Mouse (Mus musculus) right cerebral cortex, postnatal 14 days (tissue): Measurements from ENCODE around the gene Banf2.

Experiments used
- DNase-seq: peaks from one replicate; pipeline ENCODE4 v3.0.0; 2022

Gene Banf2

DNA sequence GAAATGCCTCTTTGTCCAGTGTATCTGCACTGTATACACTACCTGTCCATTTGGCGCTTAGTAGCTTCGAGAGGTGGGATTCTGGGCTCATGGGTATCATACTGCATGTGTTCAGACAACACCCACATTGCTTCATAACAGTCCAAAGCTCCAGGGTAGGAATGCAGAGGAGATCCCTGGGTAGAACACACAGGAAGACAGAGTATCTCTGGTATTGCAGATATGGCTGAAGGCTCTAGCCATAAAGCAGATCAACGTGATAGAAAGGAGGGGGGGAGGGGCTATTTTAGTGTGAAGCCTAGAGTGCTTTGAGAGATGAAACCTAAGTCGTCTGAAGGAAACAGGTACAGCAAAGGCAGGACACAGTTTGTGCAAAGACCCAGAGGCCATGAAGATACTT, 6.4 kb upstream of the Banf2 start:
- DNase-seq = no peak

DNA sequence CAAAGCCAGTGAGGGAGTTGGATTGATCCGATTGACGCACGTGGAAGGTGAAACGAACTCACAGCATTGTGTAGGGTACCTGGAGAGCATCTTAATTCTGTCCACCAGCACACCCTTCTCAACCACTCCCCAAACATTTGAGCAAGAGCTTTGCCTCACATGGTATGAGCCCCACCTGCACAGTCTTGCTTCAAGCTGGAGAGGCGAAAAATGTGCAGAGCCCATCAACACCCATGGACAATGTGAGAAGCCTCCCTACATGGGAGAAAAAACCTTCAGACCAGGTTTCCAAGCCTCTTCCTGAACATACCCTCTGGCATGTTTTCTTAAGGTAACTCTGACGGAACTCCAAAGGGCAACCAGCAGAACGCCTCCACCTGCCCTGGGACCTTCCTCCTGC, 2.1 kb upstream of the Banf2 start:
- DNase-seq = no peak

DNA sequence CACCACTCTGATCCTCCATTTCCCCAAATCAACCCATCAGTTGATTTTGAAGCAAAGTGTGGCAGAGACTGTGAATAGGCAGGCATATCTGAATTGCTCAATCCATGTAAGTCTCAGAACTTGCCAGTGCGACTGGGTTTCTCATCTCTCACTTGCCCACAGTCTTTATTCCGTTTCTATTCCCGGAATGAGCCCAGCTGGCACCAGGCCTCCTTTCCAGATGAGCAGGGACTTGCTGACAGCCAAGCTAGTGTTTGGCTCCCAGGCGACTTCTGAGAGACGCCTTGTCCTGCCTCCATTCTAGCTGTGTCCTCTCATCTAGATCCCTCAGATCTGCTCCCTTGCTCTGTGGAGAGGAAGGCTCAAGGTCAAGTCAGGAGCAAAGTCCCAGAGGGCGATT, 11.9 kb downstream of the Banf2 start:
- peak; percentile 75 for DNase-seq

DNA sequence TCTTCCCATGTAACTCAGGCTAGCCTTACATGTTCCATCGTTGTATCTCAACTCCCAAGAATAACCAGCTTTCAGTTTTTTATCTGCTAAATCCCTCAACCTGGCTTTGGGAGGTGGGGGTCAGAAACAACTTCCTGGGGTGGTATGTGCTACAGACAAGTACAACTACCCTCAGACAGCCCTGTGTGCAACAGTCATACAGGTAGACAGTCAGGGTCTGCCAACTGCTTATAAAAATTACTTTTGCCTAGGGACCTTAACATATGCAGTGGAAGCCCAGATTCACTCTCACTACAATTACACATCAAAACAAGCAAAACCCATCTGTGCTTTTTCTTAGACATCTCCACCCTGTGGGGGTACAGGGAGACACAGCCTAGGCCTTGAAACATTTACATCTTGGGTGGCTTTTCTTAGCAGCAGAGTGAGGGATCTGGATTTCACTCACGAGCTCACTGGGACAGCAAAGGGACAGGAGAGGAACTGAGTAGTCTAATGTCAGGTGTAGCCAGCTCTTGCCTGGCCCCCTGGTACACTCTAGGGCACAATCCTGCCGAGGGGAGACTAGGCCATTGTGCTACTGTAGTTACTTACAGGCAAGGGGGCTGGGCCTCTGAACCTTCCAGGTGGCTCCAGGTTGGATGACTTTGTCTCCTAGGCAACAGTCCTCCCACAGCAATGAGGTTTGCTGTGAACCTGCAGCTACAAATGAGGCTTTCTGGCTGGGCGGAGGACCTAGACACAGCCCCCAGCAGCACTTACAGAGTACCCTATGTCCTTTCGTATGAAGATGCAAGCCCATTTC, 13.1 kb downstream of the Banf2 start:
- DNase-seq = peak; percentile 23

DNA sequence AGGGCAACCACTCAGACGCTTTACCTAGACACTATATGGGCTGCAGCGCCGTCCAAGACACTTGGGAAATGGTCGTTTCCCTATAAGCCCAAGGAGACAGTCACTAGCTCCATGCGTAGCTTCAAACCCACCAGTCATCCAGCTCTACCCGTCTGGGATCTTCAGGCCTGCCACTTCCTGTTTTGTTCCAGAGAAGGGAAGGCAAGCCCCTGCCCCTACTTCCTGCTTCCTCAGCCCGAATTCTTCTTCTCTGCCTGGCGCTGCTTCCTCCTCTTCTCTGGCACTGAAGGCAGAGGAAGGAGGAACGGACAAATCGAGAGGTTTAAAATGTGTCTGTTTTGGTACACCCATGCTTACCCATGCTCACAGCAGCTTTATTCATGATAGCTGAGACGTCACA, 14.1 kb downstream of the Banf2 start:
- DNase-seq = no peak

DNA sequence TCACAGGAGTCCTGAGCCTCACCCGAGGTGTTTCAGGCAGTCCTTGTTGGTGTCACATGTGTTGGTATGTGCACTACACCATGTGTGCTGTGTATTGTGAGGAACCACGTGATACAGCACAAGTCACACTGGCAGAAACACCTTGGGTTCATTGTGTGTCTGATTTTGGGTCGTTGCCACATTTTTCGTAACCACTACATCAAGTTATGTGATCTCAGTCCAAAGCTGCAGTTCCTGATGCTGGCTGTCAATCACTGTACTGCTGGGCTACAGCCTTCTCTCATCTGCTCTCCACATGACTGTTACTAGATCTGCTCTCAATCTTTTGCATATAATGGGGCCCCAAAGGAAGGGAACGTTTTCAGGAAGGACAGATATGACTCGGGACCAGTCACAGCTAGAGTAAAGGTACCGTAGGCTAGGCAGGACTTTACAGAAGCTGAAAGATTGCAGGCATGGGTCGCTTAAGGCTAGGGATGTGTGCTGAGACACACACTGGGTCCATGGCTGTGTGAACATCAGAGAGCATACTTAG, 17.4 kb downstream of the Banf2 start:
- no peak for DNase-seq

DNA sequence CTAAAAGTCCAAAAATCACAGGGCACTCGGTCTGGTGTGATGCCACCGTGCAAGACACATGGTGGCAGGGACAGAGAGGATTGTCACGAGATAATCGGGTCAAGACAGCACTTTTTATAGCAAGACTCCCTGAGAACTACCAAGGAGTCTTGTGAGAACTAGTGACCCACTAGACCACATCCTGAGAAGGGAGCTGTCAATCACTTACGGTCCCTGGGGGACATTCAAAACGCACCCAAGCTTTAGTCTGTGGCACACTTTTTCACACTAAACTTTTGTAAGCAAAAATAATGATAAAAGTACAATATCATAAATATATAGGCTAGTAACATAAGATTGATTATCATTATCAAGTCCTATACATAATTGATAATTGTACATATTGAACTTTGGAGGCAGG, 18.0 kb downstream of the Banf2 start:
- DNase-seq = no peak

DNA sequence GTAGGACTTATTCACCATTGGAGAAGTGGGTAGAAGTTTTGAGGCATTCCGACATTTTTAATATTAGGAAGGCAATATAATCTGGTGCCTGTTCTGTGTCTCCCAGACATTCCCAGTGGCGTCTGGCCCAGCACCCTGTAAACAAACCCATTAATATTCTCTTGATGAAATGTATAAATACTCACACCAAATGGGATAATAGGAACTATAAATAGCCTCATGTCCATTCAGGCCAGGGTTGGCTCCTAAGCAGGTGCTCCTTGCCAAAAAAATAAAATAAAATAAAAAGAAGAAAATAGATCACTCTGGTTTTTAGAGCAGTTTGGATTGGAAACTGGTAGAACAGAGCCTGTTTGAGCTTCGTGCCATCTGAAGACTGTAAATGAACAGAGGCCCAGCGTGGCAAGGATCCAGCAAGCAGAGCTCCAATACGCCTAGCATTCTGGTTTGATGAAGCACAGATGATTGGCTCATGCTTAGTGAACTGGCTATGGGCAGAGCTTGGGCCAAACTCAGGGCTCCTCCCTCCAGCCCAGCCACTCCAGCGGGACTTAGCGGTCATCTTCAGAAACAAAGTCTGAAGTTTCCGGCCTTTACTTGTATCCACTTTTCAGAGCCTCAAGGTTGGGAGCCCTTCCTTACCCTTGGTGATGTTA, 19.7 kb downstream of the Banf2 start:
- peak; percentile 65 for DNase-seq

DNA sequence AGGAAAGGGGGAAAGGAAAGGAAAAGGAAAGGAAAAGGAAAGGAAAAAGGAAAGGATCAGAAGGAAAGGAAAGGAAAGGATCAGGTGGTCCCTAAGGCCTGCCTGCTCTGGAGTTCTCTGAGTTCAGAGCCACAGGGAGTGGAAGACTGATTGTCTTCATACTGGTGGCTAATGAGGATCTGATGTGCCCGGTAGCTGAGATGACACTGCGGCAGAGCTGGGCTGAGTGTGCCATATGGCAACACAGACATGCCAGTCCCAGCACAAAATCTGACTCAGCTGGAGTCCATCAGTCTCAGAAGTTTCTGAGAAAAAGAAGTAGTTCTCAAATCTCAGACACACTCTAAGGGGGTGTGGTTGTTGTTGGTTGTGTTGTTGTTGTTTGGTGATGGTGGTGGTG, 24.9 kb downstream of the Banf2 start:
- no peak for DNase-seq

DNA sequence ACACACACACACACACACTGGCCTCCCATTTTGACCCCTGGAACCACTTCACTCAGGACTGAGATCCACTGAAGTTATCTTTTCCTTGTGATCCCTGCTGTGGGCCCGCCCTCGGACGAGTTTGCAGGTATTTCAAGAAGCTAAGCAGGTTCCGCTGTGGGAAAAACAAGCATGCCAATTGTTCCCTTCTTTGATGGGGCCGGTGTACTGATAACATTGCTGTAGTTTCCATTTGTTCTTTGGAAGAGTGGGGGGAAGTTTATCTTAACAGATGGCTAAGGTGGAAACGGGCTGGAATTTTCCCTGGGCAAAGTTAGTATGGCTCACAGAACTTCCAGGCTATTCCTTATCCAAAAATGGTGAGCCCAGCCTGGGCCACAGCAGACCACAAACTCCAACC, 28.8 kb downstream of the Banf2 start:
- no peak for DNase-seq

DNA sequence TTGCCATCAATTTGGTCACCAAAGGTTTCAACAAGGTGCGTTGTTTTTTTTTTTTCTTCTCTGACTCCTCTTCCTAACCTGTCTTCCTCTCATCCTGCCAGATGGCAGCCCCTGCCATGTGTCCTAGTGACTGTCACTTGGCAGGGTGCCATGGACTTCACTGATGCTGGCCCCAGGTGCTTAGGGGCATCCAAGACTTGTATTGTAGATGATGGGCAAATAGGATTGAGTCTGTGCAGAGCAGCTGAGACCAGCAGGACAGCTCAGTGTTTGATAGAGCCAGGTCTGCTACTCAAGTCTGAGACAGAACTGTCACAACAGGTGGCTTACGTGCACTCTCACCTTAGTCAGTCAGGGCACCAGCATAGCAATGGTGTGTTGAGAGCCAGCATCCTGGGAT, 32.6 kb downstream of the Banf2 start:
- DNase-seq = no peak

DNA sequence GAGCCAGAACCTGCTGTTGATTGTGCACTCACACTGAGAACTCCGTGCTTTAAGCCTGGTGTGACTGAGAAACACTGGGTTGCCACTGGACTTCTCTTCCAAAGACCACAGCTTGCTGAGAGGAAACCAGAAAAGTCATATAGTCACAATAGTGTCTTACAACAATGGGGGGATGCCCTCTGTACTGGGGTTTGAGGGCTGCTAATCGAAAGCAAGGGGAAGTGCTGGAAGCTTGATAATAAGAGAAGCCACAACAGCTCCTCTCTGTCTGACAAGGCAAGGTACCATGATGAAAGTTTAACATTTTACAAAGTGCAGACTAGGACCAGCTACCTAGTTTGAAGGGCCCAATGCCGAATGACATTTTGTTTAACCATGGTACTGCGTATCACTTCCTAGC, 36.8 kb downstream of the Banf2 start:
- DNase-seq = no peak

DNA sequence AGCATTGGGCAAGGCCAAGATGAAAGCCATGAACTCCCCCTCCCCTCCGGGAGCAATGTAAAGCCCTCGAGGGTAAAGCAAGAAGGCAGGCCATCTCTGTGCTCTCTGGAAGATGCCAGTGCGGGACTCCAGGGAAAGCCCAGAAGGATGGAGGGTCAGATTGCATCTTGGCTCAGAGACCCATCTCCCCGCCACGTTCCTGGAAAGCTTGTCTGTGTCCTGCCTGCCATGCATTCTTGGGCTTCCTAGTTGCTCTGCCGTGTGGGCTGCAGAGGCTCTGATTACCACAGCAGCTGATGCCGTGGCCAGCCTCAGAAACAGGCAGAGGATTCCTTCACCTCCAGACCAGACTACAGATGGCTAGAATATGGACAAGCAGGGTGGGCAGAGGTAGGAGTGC, 37.6 kb downstream of the Banf2 start:
- no peak for DNase-seq

DNA sequence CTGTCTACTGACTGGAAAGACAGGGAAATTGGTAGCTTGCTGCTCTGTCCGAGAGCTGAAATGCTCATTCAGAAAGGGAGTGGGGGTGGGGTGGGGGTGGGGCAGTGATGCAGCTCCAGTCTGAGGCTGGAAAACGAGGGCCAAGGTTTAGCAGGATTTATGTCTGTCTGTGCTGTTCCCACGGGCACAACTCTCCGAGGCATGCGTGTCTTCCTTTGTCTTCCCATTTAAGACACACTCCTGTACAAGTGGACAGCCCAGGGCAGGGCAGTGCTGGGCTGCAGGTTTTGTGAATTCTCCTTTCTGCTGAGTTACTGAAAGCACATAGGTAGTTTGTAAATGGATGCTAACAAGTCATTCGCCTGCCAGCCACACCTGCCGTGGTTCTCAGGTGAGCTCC, 39.8 kb downstream of the Banf2 start:
- DNase-seq = no peak

DNA sequence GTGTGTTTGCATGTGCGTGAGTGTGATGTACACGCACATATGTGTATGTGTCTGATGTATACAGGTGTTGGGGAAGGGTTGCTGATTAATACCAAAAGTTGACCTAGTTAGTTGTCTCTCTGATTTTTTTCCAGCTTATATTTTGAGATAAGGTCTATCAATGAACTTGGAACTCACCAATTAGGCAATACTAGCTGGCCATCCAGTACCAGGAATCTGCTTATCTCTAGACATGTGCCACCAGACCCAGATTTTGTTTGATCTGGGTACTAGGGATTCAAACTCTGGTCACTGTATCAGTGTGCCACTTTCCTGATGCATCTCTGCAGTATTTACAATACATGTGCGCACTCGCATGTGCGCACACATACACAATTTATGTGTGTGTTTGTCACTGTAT, 41.2 kb downstream of the Banf2 start:
- no peak for DNase-seq

DNA sequence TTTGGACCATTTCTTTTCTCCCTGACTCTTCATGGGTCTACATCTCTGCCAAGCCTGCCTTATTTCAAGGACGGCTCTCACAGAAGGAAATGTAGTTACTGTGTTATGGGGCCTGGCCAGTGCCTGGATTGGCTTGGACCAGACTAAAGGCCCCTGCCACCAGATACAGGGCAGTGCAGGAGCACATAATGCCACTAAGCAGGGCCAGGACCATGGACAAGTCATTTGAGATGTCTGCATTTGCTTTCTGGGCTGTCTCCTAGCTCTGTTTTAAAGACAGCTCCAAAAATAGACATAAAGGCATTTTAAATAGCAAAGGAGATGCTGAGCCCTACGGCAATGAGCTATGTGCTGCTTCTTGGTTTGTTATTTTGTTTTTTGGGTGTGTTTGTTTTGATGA, 43.8 kb downstream of the Banf2 start:
- DNase-seq = no peak

DNA sequence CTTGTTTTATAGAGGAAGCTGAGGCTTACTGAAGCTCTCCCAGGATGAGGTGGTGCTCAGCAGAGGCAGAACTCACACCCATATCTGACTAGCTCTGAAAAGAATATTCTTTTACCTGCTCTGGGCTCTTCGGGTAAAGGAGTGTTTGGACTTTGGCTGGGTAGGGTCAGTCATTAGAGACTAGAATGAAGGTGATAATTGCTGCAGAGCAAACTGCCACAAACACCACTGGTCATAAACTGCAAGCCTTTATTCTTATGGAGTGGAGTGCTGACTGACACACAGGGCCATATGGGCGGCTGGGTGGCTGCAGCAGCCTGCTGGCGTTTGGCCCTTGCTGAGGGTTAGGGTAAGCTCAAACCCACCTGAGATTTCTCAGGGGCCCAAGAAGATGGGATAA, 46.0 kb downstream of the Banf2 start:
- no peak for DNase-seq

DNA sequence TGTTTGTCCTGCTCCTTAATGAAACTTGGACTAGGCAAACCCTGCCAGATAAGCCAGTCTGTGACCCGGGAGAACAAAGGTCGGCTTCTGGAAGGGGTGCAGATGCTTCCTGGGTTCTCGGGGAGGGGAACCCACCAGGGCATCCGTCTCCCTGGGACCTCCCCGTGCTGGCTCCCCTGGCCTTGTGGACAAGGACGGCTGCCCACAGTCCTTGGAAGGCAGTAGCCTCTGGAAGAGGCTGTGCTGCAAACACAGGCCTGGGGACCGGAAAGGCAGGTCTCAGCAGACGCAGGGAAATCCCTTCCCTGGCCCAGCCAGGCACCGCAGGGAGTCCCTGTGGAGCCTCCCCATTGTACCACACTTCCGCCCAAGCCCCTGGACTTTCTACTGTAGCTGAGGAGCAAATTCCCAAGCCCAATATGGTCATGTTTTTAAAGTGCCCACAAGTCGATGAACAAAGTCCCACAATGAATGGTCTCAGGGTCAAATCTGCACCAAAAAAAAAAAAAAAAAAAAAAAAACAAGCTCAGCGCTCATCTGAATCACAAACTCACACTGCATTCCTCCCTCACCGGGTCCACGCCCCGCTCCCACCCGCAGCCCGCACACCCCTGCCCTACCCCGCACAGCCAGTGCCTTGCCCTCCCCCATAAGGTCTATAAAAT, 53.5 kb downstream of the Banf2 start:
- DNase-seq = no peak

DNA sequence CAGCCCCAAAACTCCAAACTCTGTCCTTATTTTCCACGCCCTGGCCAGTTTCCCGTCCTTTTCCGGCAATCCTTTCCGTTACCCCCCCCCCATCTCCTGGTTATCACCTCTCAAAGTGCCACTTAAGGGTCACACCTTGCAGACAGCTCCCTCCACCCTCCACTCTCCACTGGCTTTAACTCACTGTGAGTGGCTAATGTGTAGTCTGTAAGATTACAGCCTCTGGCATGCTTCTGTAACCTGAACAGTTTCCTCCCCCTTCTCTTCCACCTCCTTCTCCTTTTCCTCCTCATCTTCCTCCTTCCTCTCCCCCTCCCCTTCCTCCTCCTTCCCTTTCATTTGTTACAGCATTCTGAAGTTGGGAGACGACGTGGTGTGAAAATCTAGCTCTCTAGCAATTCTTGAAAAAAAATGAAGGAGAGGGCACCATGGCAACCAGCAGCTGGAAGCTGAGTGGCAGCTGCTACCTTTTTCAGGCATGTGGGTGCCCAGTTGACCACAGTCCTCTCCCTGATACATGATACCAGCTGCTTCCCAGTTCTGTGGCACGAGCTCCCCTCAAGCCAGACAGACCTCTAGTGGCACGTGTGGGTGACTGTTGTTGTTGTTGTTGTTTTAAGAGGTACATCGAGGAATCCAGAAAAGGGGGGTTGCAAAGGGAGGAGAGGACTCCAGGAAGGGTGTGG, 55.2 kb downstream of the Banf2 start:
- DNase-seq = no peak

DNA sequence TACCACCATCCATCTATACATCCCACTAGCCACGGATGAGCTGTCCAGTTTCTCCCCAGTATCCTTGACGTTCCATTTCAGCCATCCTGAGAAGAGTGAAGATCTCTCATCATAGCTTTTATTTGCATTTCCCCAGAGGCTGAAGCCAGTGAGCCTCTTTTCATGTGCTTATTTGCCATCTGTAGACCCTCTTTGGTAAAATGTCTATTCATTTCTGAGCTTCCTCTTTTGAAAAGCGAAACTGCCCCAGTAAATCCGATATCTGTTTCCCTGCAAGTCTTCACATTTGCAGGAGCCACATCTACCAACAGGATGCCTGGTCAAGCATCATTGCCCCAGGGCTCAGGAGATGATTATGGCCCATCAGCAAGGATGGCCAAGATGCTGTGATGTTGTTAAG, 59.9 kb downstream of the Banf2 start:
- no peak for DNase-seq

DNA sequence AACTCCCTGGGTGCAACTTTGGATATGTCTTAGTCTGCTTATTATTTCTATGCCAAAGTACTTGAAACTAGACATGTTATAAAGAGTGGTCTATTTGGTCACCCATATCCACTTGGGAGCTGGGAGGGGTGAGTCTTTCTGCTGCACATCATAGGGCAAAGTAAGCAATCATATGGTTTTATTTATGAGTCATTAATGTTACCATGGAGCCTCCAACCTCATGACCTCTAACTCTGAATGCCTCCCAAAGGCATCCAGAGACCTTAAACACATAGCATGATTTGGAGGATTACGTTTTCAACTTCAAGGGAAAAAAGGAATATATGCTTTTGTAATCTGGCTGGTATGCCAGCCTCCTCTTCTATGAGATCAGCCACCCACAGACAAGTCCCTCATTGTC, 61.9 kb downstream of the Banf2 start:
- no peak for DNase-seq

DNA sequence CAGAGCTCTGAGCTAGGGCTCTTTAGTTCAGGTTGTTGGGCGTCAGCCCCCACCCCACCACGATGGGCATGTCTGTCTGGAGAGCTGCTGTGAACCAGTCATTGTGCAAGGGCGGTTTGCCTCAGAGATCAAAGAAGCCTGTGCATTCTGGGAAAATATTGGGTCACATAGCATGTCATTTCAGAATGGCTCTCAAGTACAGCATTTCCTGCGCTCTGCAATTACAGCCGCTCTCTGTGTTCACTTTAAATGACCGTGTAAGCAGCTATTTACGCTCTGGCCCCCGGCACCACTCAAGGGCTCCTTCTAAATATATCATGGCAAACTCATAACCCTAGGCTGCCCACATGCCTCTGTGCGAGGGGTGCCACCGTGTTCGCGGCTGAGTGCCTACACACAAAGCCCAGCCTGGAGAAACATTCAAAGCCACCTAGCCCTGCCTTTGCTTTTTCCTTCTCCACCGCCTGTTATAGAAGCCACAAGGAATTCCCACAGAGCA, 68.7 kb downstream of the Banf2 start:
- no peak for DNase-seq

DNA sequence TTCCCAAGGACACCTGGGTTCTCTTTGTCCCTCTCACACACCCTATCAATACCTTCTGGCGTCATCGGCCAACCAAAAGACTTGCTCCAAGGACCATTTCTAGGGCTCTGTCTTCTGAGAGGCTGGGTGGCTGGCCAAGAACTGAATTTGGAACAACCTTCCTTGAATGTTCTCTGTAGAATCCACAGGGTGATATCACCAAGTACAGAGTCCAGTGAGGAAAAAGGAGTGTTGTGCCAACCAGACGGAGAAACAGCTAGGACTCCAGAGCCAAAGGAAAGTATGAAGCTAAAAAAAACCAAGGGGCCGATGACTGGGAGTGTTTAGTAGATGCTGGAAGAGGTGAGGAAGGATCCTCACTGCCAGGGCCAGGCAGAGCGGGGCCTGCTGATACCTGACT, 74.5 kb downstream of the Banf2 start:
- no peak for DNase-seq
